Mouse (Mus musculus): ENCODE results near the gene Clip1. TPM values are rescaled to one million over a fixed set of nuclear protein-coding genes. Genes with fewer than 3 reads are reported as not detected.
A peak's percentile ranks its signal among the peaks of the same experiment; 100 is the strongest.

Gene Clip1
- polyA plus RNA-seq, 1 experiment = 41.3 TPM

DNA sequence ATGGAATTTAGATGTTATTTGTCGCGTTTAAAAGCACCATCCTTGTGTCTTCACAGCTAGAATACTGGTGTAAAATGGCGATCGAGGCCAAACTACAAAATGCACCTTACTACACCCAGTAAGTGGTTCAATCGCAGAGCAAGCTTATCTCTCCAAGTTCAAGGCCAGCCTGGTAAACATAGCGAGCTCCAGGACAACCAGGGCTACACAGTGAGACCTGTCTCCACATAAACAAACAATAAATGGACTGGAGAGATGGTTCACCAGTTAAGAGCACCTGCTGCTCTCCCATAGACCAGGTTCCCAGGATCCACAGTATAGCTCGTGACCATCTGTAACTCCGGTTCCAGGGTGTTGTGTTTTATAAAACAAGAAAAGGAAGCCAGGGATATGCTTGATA is 111.1 kb downstream of the Clip1 start:
- TF ChIP-seq CTCF (IDR thresholded peaks at IDR 0.05; ENCODE audit: borderline replicate concordance, insufficient read depth, low read length) (no peak), POLR2A (IDR thresholded peaks at IDR 0.05; ENCODE audit: low read depth, low read length) (no peak)
- no peaks in the 10 kb centered on the region for H3K4me1 ChIP-seq (ENCODE audit: control insufficient read depth, insufficient read depth, low read length)
- no peak overlapping the region for H3K27ac ChIP-seq (ENCODE audit: insufficient read depth, low read length)
- no peak overlapping the region for H3K4me3 ChIP-seq (ENCODE audit: insufficient read depth, low read length)

GRCm38 (mm10) chr5:123572357-123573186 is 111.8 kb downstream of the Clip1 start, which contains the start of gene Vps33a:
Gene Vps33a, minus strand, starts transcription at chr5:123573038.
- no peak for TF ChIP-seq CTCF (IDR thresholded peaks at IDR 0.05; ENCODE audit: borderline replicate concordance, insufficient read depth, low read length)
- TF ChIP-seq POLR2A (IDR thresholded peaks at IDR 0.05; ENCODE audit: low read depth, low read length) = peak; percentile 87
- Histone ChIP-seq H3K4me1 (ENCODE audit: control insufficient read depth, insufficient read depth, low read length) (no peaks in the 10 kb centered on the region), H3K4me3 (ENCODE audit: insufficient read depth, low read length) (peak within 1 kb of the TSS; percentile 80), H3K27ac (ENCODE audit: insufficient read depth, low read length) (no peak within 1 kb of the TSS)

- Histone ChIP-seq H3K4me1 (ENCODE audit: control insufficient read depth, insufficient read depth, low read length) (no peaks in the 10 kb centered on the region), H3K4me3 (ENCODE audit: insufficient read depth, low read length) (no peak overlapping the region), H3K27ac (ENCODE audit: insufficient read depth, low read length) (no peak overlapping the region)
- TF ChIP-seq POLR2A (IDR thresholded peaks at IDR 0.05; ENCODE audit: low read depth, low read length) = no peak
- no peak for TF ChIP-seq CTCF (IDR thresholded peaks at IDR 0.05; ENCODE audit: borderline replicate concordance, insufficient read depth, low read length)
These were observed 123.3 kb downstream of the Clip1 start for GRCm38 (mm10) chr5:123561128-123561527.

GRCm38 (mm10) chr5:123559588-123559987 is 124.8 kb downstream of the Clip1 start:
- H3K4me3 ChIP-seq (ENCODE audit: insufficient read depth, low read length) = no peak overlapping the region
- H3K27ac ChIP-seq (ENCODE audit: insufficient read depth, low read length) = no peak overlapping the region
- no peaks in the 10 kb centered on the region for H3K4me1 ChIP-seq (ENCODE audit: control insufficient read depth, insufficient read depth, low read length)
- TF ChIP-seq CTCF (IDR thresholded peaks at IDR 0.05; ENCODE audit: borderline replicate concordance, insufficient read depth, low read length) = no peak
- no peak for TF ChIP-seq POLR2A (IDR thresholded peaks at IDR 0.05; ENCODE audit: low read depth, low read length)

GRCm38 (mm10) chr5:123556451-123556850 is 128.0 kb downstream of the Clip1 start:
- H3K4me3 ChIP-seq (ENCODE audit: insufficient read depth, low read length) = no peak overlapping the region
- H3K4me1 ChIP-seq (ENCODE audit: control insufficient read depth, insufficient read depth, low read length) = no peaks in the 10 kb centered on the region
- TF ChIP-seq POLR2A (IDR thresholded peaks at IDR 0.05; ENCODE audit: low read depth, low read length) = no peak
- no peak for TF ChIP-seq CTCF (IDR thresholded peaks at IDR 0.05; ENCODE audit: borderline replicate concordance, insufficient read depth, low read length)
- no peak overlapping the region for H3K27ac ChIP-seq (ENCODE audit: insufficient read depth, low read length)

DNA sequence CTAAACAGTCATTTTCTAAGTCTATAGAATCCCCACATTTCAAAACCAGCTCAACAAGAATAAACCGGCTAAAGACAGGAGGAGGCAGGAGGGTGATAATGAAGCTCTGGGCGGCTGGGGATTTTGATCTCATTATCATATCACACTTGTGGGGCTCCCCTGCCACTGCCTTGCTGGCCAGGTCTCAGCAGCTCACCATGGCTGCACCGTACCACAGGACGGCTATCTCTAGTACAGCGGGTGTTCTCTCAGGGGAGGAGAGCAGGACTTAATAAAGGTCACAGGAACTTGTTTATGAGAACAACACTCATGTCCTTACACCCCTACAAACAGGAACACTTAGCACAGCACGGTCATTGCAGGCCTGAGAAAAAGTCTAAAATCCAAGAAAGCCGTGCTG is 128.7 kb downstream of the Clip1 start:
- no peak for TF ChIP-seq POLR2A (IDR thresholded peaks at IDR 0.05; ENCODE audit: low read depth, low read length)
- no peak for TF ChIP-seq CTCF (IDR thresholded peaks at IDR 0.05; ENCODE audit: borderline replicate concordance, insufficient read depth, low read length)
- H3K27ac ChIP-seq (ENCODE audit: insufficient read depth, low read length) = no peak overlapping the region
- no peaks in the 10 kb centered on the region for H3K4me1 ChIP-seq (ENCODE audit: control insufficient read depth, insufficient read depth, low read length)
- no peak overlapping the region for H3K4me3 ChIP-seq (ENCODE audit: insufficient read depth, low read length)

GRCm38 (mm10) chr5:123533801-123534200 is 150.6 kb downstream of the Clip1 start:
- no peak overlapping the region for H3K4me3 ChIP-seq (ENCODE audit: insufficient read depth, low read length)
- TF ChIP-seq POLR2A (IDR thresholded peaks at IDR 0.05; ENCODE audit: low read depth, low read length) (no peak), CTCF (IDR thresholded peaks at IDR 0.05; ENCODE audit: borderline replicate concordance, insufficient read depth, low read length) (no peak)
- H3K27ac ChIP-seq (ENCODE audit: insufficient read depth, low read length) = no peak overlapping the region
- no peaks in the 10 kb centered on the region for H3K4me1 ChIP-seq (ENCODE audit: control insufficient read depth, insufficient read depth, low read length)

DNA sequence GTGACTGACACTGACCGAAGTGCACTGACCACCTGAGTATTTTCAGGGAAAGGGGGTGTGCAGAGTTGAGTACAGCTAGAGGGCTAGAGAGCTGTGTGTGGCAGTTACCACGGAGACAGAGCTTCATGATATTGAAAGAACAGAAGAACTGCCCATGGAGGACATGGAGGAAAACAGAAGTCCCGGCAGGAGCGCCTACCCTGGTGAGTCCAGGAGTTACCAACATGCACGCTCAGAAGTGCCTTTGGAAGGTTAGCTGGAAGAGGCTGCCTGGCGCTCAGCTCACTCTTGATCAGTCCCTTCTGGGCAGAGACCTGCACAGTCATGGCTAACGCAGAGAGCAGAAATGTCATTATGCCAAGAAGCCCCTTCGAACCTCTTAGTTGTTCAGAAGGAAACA is 154.4 kb downstream of the Clip1 start:
- TF ChIP-seq CTCF (IDR thresholded peaks at IDR 0.05; ENCODE audit: borderline replicate concordance, insufficient read depth, low read length) (no peak), POLR2A (IDR thresholded peaks at IDR 0.05; ENCODE audit: low read depth, low read length) (no peak)
- no peaks in the 10 kb centered on the region for H3K4me1 ChIP-seq (ENCODE audit: control insufficient read depth, insufficient read depth, low read length)
- H3K4me3 ChIP-seq (ENCODE audit: insufficient read depth, low read length) = no peak overlapping the region
- H3K27ac ChIP-seq (ENCODE audit: insufficient read depth, low read length) = no peak overlapping the region

GRCm38 (mm10) chr5:123528641-123529040 is 155.8 kb downstream of the Clip1 start:
- TF ChIP-seq CTCF (IDR thresholded peaks at IDR 0.05; ENCODE audit: borderline replicate concordance, insufficient read depth, low read length) (no peak), POLR2A (IDR thresholded peaks at IDR 0.05; ENCODE audit: low read depth, low read length) (no peak)

More at GRCm38 (mm10) chr5:123528641-123529040, 155.8 kb downstream of the Clip1 start:
- no peaks in the 10 kb centered on the region for H3K4me1 ChIP-seq (ENCODE audit: control insufficient read depth, insufficient read depth, low read length)
- no peak overlapping the region for H3K27ac ChIP-seq (ENCODE audit: insufficient read depth, low read length)
- no peak overlapping the region for H3K4me3 ChIP-seq (ENCODE audit: insufficient read depth, low read length)

Other genes with a start within 250 kb of the Clip1 start
- gene Lrrc43, start 195.3 kb downstream of the Clip1 start, polyA plus RNA-seq (2011; ENCODE audit: insufficient read length, low read depth, missing spikeins) = not detected in 2 replicates
- not detected in 2 replicates for gene Il31, start 195.1 kb downstream of the Clip1 start, polyA plus RNA-seq (2011; ENCODE audit: insufficient read length, low read depth, missing spikeins)
- gene B3gnt4, start 174.2 kb downstream of the Clip1 start, polyA plus RNA-seq (2011; ENCODE audit: insufficient read length, low read depth, missing spikeins) = not detected in 2 replicates
- gene Diablo, start 160.4 kb downstream of the Clip1 start, polyA plus RNA-seq (2011; ENCODE audit: insufficient read length, low read depth, missing spikeins) = 43.1 and 51.4 TPM in 2 replicates
- gene Gm49027, start 159.1 kb downstream of the Clip1 start, polyA plus RNA-seq (2011; ENCODE audit: insufficient read length, low read depth, missing spikeins) = not detected in 2 replicates
- gene Vps33a, start 111.6 kb downstream of the Clip1 start, polyA plus RNA-seq (2011; ENCODE audit: insufficient read length, low read depth, missing spikeins) = 20.5 and 25.6 TPM in 2 replicates
- gene Zcchc8, start 36.5 kb upstream of the Clip1 start, polyA plus RNA-seq (2011; ENCODE audit: insufficient read length, low read depth, missing spikeins) = 47.8 and 56.3 TPM in 2 replicates
- 105 and 122 TPM in 2 replicates for gene Rsrc2, start 64.8 kb upstream of the Clip1 start, polyA plus RNA-seq (2011; ENCODE audit: insufficient read length, low read depth, missing spikeins)
- 24.7 and 42.0 TPM in 2 replicates for gene Kntc1, start 65.1 kb upstream of the Clip1 start, polyA plus RNA-seq (2011; ENCODE audit: insufficient read length, low read depth, missing spikeins)
- gene Hcar2, start 180.9 kb upstream of the Clip1 start, polyA plus RNA-seq (2011; ENCODE audit: insufficient read length, low read depth, missing spikeins) = not detected in 2 replicates
- 0.16 TPM in 1 of 2 replicates, not detected in the other for gene Hcar1, start 195.4 kb upstream of the Clip1 start, polyA plus RNA-seq (2011; ENCODE audit: insufficient read length, low read depth, missing spikeins)
- gene Denr, start 222.6 kb upstream of the Clip1 start, polyA plus RNA-seq (2011; ENCODE audit: insufficient read length, low read depth, missing spikeins) = 110 and 137 TPM in 2 replicates
- 1.4 and 2.0 TPM in 2 replicates for gene Gm43518, start 242.8 kb upstream of the Clip1 start, polyA plus RNA-seq (2011; ENCODE audit: insufficient read length, low read depth, missing spikeins)
- 3.1 and 8.0 TPM in 2 replicates for gene Ccdc62, start 246.1 kb upstream of the Clip1 start, polyA plus RNA-seq (2011; ENCODE audit: insufficient read length, low read depth, missing spikeins)

Measured in embryonic fibroblast, embryonic 13.5 days (primary cell).